Mouse (Mus musculus) heart, postnatal 0 days (tissue): ENCODE measurements around the gene Surf6. TPM values are rescaled to one million over a fixed set of nuclear protein-coding genes. Genes with fewer than 3 reads are reported as not detected.
A peak's percentile ranks its signal among the peaks of the same experiment; 100 is the strongest.

Experiments
- ATAC-seq: fragments of 200-750 bp; cut with Nextera tagmentation; 2 replicates; pipeline ENCODE4 v1.8.0; 2017; ENCODE audit warnings: low read depth, moderate number of reproducible peaks, moderate library complexity; ENCODE audit not compliant: insufficient read depth
- DNase-seq: peaks from one replicate; pipeline ENCODE4 v3.0.0-alpha.2; 2016; ENCODE audit warnings: low spot score
- H3K27ac ChIP-seq: fragments of 300-500 bp; sonication (generic); 2 replicates; pipeline ENCODE4 v1.5.1; 2014; ENCODE audit warnings: low read depth, mild to moderate bottlenecking
- H3K27me3 ChIP-seq: fragments of 300-500 bp; sonication (generic); 2 replicates; pipeline ENCODE4 v1.6.1; 2014; ENCODE audit warnings: low read length, mixed read lengths; ENCODE audit not compliant: control insufficient read depth, insufficient read depth
- H3K36me3 ChIP-seq: fragments of 300-500 bp; sonication (generic); replicated peaks from 2 replicates; pipeline ENCODE4 v1.6.1; 2014; ENCODE audit warnings: low read length, mixed read lengths; ENCODE audit not compliant: control insufficient read depth, insufficient read depth
- H3K4me1 ChIP-seq: fragments of 300-500 bp; sonication (generic); 2 replicates; pipeline ENCODE4 v1.6.1; 2014; ENCODE audit warnings: antibody characterized with exemption; ENCODE audit not compliant: control insufficient read depth, insufficient read depth
- H3K4me2 ChIP-seq: fragments of 300-500 bp; sonication (generic); 2 replicates; pipeline ENCODE4 v1.6.1; 2014; ENCODE audit warnings: low read depth, mild to moderate bottlenecking, low read length, moderate library complexity
- H3K4me3 ChIP-seq: fragments of 300-500 bp; sonication (generic); 2 replicates; pipeline ENCODE4 v1.5.1; 2014; ENCODE audit warnings: low read depth, low read length
- H3K9ac ChIP-seq: fragments of 300-500 bp; sonication (generic); replicated peaks from 2 replicates; pipeline ENCODE4 v1.6.1; 2014; ENCODE audit warnings: low read depth, low read length, mixed read lengths
- H3K9me3 ChIP-seq: fragments of 300-500 bp; sonication (generic); replicated peaks from 2 replicates; pipeline ENCODE4 v1.6.1; 2016; ENCODE audit warnings: low read length; ENCODE audit not compliant: control insufficient read depth
- CTCF ChIP-seq: IDR thresholded peaks from 2 replicates; pipeline ENCODE4 v1.5.1; 2016; ENCODE audit warnings: antibody characterized with exemption, control low read depth, low read depth
- EP300 ChIP-seq: IDR thresholded peaks from 2 replicates; pipeline ENCODE4 v1.6.1; 2016; ENCODE audit warnings: antibody characterized with exemption, low read depth
- WGBS: fragments of 180-500 bp; shearing (Covaris S2); extraction: QIAGEN DNeasy Blood & Tissue Kit; methylation state at CpG from one replicate; pipeline ENCODE4 v1.1.7; 2014; 5-methylcytosine and 5-hydroxymethylcytosine counted together
- polyA plus RNA-seq: library from polyadenylated mRNA; unstranded; fragments of >200 nt; fragmentation: Nextera tagmentation; extraction: Ambion mirVana; gene quantifications from 2 replicates; pipeline ENCODE4 v1.2.1, GENCODE M21; 2015
- total RNA-seq: library from RNA; depleted of rRNA; stranded (reverse); fragments of >200 nt; gene quantifications from 2 replicates; pipeline ENCODE4 v1.2.3, GENCODE M21; 2014; ENCODE audit warnings: low replicate concordance

Gene Surf6
- total and polyA plus RNA-seq, 2 experiments from 2014 or later, result 7.3 to 9.8 TPM

DNA sequence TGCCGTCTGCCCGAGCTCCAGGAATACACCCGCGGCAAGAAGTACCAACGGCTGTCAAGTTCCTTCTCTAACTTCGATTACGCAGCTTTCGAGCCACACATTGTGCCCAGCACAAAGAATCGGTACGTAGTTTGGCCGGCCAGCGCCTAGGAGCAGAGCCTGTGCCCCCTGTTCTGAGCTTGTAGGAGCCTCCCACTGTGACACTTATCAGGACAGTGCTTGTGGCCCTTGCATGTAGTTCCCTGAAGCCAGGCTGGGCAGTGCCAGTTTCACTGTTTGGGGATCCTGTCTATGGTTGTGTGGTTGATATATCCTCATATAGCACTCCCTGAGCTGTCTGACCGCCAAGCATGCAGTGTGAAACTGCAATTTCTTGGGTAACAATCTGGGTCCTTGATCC lies 14.1 kb upstream of the Surf6 start:
- H3K27ac ChIP-seq, result peak overlapping the region; percentile 72
- H3K36me3 ChIP-seq, result peaks cover 69% of the 10 kb centered on the region
- peak overlapping the region; percentile 79 for H3K4me3 ChIP-seq
- no peak for TF ChIP-seq EP300
- no peak for TF ChIP-seq CTCF
- H3K4me1 ChIP-seq, result peaks cover 23% of the 10 kb centered on the region
- 2% methylated on average over 13 of the region's 13 CpGs for WGBS
- H3K9ac ChIP-seq, result peak overlapping the region; percentile 80
- DNase-seq (no peak), ATAC-seq (peak; percentile 3; the same call in 1 of the 2 replicates)
- H3K4me2 ChIP-seq, result peak overlapping the region; percentile 93
- H3K9me3 ChIP-seq, result no peaks in the 10 kb centered on the region
- H3K27me3 ChIP-seq, result no peaks in the 10 kb centered on the region

DNA sequence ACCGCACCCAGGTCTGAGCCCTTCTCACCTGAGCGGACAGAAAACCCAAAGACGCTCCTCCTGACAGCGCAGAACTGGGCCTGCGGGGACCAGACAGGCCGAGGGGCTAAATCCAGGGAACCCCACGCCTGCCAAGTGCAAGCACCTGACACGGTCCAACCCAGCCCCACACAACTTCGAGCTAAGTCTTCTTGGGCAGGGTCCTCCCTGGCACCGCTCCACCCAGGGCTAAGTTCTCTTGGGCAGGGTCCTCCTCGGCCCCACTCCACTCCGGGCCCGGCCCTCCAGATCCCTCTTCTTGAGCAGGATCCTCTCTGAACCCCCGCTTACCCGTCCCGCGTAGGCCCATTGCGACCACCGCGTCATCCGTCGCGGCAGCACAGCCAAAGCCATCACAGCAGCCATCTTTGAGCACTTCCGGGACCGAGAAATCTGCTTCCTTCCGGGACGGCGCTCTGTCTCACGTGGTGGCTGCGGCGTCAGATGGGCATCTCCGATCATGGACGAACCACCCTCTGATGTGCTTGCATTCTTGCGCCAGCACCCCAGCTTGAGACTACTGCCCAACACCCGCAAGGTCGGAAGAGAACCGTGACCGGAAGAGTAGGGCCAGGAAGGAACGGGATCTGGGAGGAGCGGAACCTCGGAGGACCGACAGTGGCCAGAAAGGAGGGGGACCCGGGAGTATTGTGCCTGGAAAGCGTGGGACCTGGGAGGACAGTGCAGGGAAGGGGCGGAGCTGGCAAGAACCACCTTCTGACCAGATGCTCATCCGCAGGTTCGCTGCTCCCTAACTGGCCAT lies 13.4 kb upstream of the Surf6 start, which contains the start of the genes Surf2 and Surf1:
Gene Surf2, plus strand, starts transcription at position 441 of the 802 bp plus-strand sequence.
Gene Surf1, minus strand, starts transcription at position 604 of the 802 bp plus-strand sequence.
- Histone ChIP-seq H3K36me3 (peaks cover 63% of the 10 kb centered on the region), H3K9ac (peak within 1 kb of the TSS; percentile 80), H3K4me2 (peak within 1 kb of the TSS; percentile 93), H3K9me3 (no peaks in the 10 kb centered on the region), H3K27ac (peak within 1 kb of the TSS; percentile 72), H3K4me3 (peak within 1 kb of the TSS; percentile 79), H3K27me3 (no peaks in the 10 kb centered on the region), H3K4me1 (peaks cover 25% of the 10 kb centered on the region)
- peak; percentile 73 for ATAC-seq
- DNase-seq, result peak; percentile 70
- whole genome bisulfite sequencing, result 2% methylated on average over 45 of the region's 47 CpGs
- TF ChIP-seq CTCF (peak; percentile 1; the same call in 1 of the 2 replicates), EP300 (no peak)

DNA sequence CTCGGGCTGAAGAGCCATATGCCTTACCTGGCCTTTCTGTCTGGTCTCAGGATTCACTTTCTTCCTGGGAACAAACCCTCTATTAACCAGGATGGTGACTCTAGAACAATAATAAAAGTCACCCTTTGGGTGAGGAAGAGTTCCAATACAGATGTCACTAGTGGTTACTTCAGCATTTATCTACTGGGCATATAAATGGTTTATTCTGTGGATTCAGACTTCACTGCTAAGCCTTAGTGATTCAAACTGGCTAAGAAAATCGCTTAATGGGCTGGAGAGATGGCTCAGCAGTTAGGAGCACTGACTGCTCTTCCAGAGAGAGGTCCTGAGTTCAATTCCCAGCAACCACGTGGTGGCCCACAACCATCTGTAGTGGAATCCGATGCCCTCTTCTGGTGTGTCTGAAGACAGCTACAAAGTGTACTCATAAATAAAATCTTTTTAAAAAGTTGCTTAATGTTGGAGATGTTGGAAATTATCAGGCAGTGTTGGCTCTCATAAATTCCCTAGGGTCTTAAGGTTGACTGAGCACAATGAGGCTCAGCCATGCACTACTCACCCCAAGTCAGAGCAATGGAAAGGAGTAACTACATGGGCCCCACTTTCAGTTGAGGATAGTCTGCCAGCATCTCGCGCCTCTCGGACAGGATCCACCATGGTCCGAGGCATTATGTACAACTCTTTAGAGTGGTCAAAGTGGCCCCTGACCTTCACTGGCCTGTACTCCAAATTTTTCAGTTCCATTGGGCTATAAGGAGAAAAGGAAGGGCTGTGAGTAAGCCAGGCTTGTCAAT lies 11.7 kb upstream of the Surf6 start:
- no peak overlapping the region for H3K27ac ChIP-seq
- H3K4me3 ChIP-seq, result no peak overlapping the region
- ATAC-seq (no peak), DNase-seq (no peak)
- H3K4me1 ChIP-seq, result peaks cover 30% of the 10 kb centered on the region
- TF ChIP-seq CTCF, result no peak
- TF ChIP-seq EP300, result no peak
- no peak overlapping the region for H3K9ac ChIP-seq
- H3K9me3 ChIP-seq, result no peaks in the 10 kb centered on the region
- H3K4me2 ChIP-seq, result no peak overlapping the region
- 63% methylated on average over 8 of the region's 8 CpGs for WGBS
- H3K36me3 ChIP-seq, result peaks cover 45% of the 10 kb centered on the region
- no peaks in the 10 kb centered on the region for H3K27me3 ChIP-seq

DNA sequence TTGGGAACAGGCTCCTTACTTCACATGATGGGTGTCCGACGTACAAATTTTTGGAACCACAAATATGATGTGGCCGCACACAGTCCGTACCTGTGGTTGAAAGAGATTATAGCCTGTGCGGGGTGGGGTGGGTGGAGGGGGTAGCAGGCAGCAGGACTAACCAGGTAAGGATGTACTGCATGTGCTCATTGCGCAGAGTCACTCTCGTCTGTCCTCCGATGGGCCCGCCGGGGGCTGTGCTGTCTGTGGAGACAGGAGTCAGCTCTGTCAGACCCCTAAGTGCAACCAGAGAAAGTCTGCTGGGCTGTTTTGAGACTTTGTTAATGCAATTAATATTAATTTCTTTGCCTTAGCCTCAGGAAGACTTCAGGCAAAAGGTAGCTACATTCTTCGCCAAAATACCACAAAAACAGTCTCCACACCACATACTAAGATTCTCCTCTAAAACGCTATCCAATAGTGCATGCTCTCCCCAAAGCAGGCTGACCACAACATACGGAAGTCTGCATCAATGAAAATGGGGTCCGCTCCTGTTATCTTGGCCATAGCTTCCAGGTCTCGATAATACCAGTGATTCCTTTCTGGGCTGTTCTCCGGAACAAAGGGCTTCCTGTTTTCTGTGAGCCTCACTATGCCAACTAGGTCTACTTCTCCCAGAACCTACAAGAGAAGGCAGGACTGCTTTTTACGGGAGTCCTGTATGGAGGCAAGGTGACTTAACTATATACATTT lies 10.9 kb upstream of the Surf6 start:
- WGBS, result 75% methylated on average over 17 of the region's 17 CpGs
- DNase-seq, result no peak
- ATAC-seq, result no peak
- Histone ChIP-seq H3K27ac (no peak overlapping the region), H3K4me3 (no peak overlapping the region), H3K27me3 (no peaks in the 10 kb centered on the region), H3K36me3 (peaks cover 37% of the 10 kb centered on the region), H3K9ac (no peak overlapping the region), H3K4me1 (peaks cover 37% of the 10 kb centered on the region), H3K9me3 (no peaks in the 10 kb centered on the region), H3K4me2 (no peak overlapping the region)
- TF ChIP-seq CTCF, result no peak
- TF ChIP-seq EP300, result no peak

DNA sequence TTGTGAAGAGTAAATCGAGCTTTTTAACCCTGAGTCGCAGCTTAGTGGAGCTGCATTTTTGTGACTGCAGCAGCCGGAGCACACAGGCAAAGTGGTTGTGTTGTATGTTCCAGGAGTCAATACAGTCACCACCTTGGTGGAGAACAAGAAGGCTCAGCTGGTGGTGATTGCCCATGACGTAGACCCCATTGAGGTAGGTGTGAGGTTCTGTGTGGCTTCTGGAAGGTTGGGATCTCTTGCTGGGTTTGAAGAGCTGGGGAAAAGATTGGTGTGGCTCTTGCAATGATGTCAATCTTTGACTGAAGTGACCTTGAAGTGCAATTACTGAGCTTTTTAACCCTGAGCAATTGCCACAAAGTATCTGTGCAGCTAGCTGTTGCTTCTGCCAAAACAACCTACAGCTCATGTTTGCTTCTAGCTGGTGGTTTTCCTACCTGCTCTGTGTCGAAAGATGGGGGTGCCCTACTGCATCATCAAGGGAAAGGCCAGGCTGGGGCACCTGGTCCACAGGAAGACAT lies 9.6 kb upstream of the Surf6 start:
- TF ChIP-seq EP300, result no peak
- TF ChIP-seq CTCF, result no peak
- Histone ChIP-seq H3K4me1 (peaks cover 35% of the 10 kb centered on the region), H3K9me3 (no peaks in the 10 kb centered on the region), H3K4me2 (peak overlapping the region; percentile 97), H3K27me3 (no peaks in the 10 kb centered on the region), H3K4me3 (peak overlapping the region; percentile 68; the same call in 1 of the 2 replicates), H3K27ac (no peak overlapping the region), H3K9ac (peak overlapping the region; percentile 89), H3K36me3 (peaks cover 40% of the 10 kb centered on the region)
- no peak for ATAC-seq
- no peak for DNase-seq
- WGBS, result 68% methylated on average over 5 of the region's 5 CpGs
